Mouse (Mus musculus): ENCODE measurements around the gene Gnptab. TPM values are rescaled to one million over a fixed set of nuclear protein-coding genes. Genes with fewer than 3 reads are reported as not detected.

Gnptab gene
- total RNA-seq, 2 experiments from 2014 or later = 58.3 to 117 TPM

Other genes with a start within 250 kb of the Gnptab start
- gene Parpbp, start 232.2 kb upstream of the Gnptab start, total RNA-seq (2015) = 16.8 and 19.9 TPM in 2 replicates
- gene Parpbp, start 232.2 kb upstream of the Gnptab start, total RNA-seq (2017) = 33.9 and 34.0 TPM in 2 replicates
- 67.5 and 73.7 TPM in 2 replicates for gene Nup37, start 232.1 kb upstream of the Gnptab start, total RNA-seq (2015)
- 69.6 and 78.1 TPM in 2 replicates for gene Nup37, start 232.1 kb upstream of the Gnptab start, total RNA-seq (2017)
- 90.1 and 96.6 TPM in 2 replicates for gene Washc3, start 178.0 kb upstream of the Gnptab start, total RNA-seq (2015)
- 38.7 and 50.3 TPM in 2 replicates for gene Washc3, start 178.0 kb upstream of the Gnptab start, total RNA-seq (2017)
- 38.5 and 45.3 TPM in 2 replicates for gene Dram1, start 52 bp upstream of the Gnptab start, total RNA-seq (2015)
- gene Dram1, start 52 bp upstream of the Gnptab start, total RNA-seq (2017) = 26.8 and 33.4 TPM in 2 replicates
- not detected in 2 replicates for gene Sycp3, start 80.4 kb downstream of the Gnptab start, total RNA-seq (2015)
- not detected in 2 replicates for gene Sycp3, start 80.4 kb downstream of the Gnptab start, total RNA-seq (2017)
- 26.2 and 32.4 TPM in 2 replicates for gene Chpt1, start 124.9 kb downstream of the Gnptab start, total RNA-seq (2015)
- 22.4 and 22.9 TPM in 2 replicates for gene Chpt1, start 124.9 kb downstream of the Gnptab start, total RNA-seq (2017)
- not detected in 2 replicates for gene Mybpc1, start 226.0 kb downstream of the Gnptab start, total RNA-seq (2015)
- gene Mybpc1, start 226.0 kb downstream of the Gnptab start, total RNA-seq (2017) = not detected in 2 replicates

Measured in megakaryocyte progenitor cell, adult 5-6 weeks (primary cell).